Mouse (Mus musculus) spleen, adult 2 months (tissue): Measurements from ENCODE around the gene Hsd17b14.

Experiments used
- CTCF ChIP-seq: fragments of 200-500 bp; IDR thresholded peaks from 2 replicates; pipeline ENCODE4 v1.5.1; 2011; ENCODE audit warnings: mild to moderate bottlenecking, inconsistent platforms; ENCODE audit not compliant: insufficient read depth, insufficient read length, insufficient replicate concordance; ENCODE audit errors: extremely low read depth
- POLR2A ChIP-seq: fragments of 200-500 bp; IDR thresholded peaks from 2 replicates; pipeline ENCODE4 v1.6.1; 2011; ENCODE audit warnings: low read depth, low read length, inconsistent platforms

- TF ChIP-seq POLR2A (no peak), CTCF (no peak)
Measured at GRCm38 (mm10) chr7:45538163-45539041, 16.3 kb upstream of the Hsd17b14 start.
